Mouse (Mus musculus) G1E (cell line): Measurements from ENCODE around the gene Hebp1.

Experiments
- CTCF ChIP-seq: IDR thresholded peaks from 2 replicates; pipeline ENCODE4 v1.5.1; 2012; ENCODE audit warnings: low read depth, low read length, inconsistent platforms, mixed read lengths
- GATA2 ChIP-seq: IDR thresholded peaks from 2 replicates; pipeline ENCODE4 v1.6.1; 2012; ENCODE audit warnings: low read depth, low read length, inconsistent platforms, borderline replicate concordance
- TAL1 ChIP-seq: conservative IDR thresholded peaks from 2 replicates; pipeline ENCODE4 v1.6.1; 2012; ENCODE audit warnings: low read depth, low read length, inconsistent platforms, mixed read lengths

GRCm38 (mm10) chr6:135133486-135133885 is 64.3 kb downstream of the Hebp1 start:
- TF ChIP-seq TAL1 (no peak), CTCF (no peak), GATA2 (no peak)
